Mouse (Mus musculus): ENCODE data around the gene Tgfb3. TPM values are rescaled to one million over a fixed set of nuclear protein-coding genes. Genes with fewer than 3 reads are reported as not detected.

The Tgfb3 gene
- polyA plus RNA-seq, 2 experiments = 1.2 to 1.3 TPM

- Histone ChIP-seq H3K4me2 (ENCODE audit: low read depth) (no peak overlapping the region), H3K9ac (replicated peaks) (no peak overlapping the region), H3K9me3 (ENCODE audit: control insufficient read depth, low read length) (no peaks in the 10 kb centered on the region), H3K27me3 (ENCODE audit: control insufficient read depth, insufficient read depth, low read length) (no peaks in the 10 kb centered on the region), H3K27ac (no peak overlapping the region), H3K36me3 (replicated peaks; ENCODE audit: control insufficient read depth, insufficient read depth, low read depth) (no peaks in the 10 kb centered on the region), H3K4me3 (ENCODE audit: insufficient read depth in 1 of 2, low read depth in 2 of 2, low read length in 2 of 2) (no peak overlapping the region), H3K4me1 (replicated peaks; ENCODE audit: control insufficient read depth in 2 of 2, insufficient read depth in 2 of 2, low read length in 1 of 2) (0 out of 4 replicates have a peak, but pooled peaks cover 0 to 3% of the 10 kb centered on the region in 2 experiments)
- WGBS (ENCODE audit: insufficient replicate concordance) = 60% methylated on average over 5 of the region's 5 CpGs
- TF ChIP-seq CTCF (IDR thresholded peaks at IDR 0.05; ENCODE audit: low read depth) (no peak), EP300 (IDR thresholded peaks at IDR 0.05; ENCODE audit: low read depth) (no peak)
- DNase-seq (ENCODE audit: low read depth in 3 of 3, low spot score in 3 of 3) = no peak
- no peak for ATAC-seq (ENCODE audit: insufficient read depth)
Measured at GRCm38 (mm10) chr12:86046141-86046540, 32.7 kb downstream of the Tgfb3 start.

- WGBS (ENCODE audit: insufficient replicate concordance) = 72% methylated on average over 6 of the region's 6 CpGs
Measured at GRCm38 (mm10) chr12:86039751-86040150, 39.1 kb downstream of the Tgfb3 start.

DNA sequence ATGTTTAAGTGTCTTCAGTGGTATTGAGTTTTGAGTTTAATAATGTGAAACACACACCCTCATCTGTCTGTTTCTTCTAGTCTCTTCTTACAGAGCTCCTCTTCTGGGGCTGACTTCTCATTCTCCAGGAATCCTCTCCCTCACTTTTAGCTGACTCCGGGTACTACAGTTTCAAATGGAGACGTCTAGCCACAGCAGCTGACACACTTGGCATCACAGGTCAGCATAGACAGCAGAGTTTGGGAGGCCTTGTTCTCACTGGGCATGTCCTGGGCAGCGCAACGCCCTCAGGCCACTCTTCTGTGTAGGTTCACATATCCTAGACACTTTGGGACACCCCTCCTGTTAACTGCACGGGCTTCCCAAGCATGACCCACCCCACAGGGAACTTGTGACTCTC lies 39.8 kb downstream of the Tgfb3 start:
- H3K4me2 ChIP-seq (ENCODE audit: low read depth) = no peak overlapping the region
- no peak for ATAC-seq (ENCODE audit: insufficient read depth)
- no peak for DNase-seq (ENCODE audit: low read depth in 3 of 3, low spot score in 3 of 3)
- H3K27ac ChIP-seq = no peak overlapping the region
- no peaks in the 10 kb centered on the region for H3K36me3 ChIP-seq (replicated peaks; ENCODE audit: control insufficient read depth, insufficient read depth, low read depth)
- no peaks in the 10 kb centered on the region for H3K27me3 ChIP-seq (ENCODE audit: control insufficient read depth, insufficient read depth, low read length)
- H3K9ac ChIP-seq (replicated peaks) = no peak overlapping the region
- no peak for TF ChIP-seq CTCF (IDR thresholded peaks at IDR 0.05; ENCODE audit: low read depth)
- TF ChIP-seq EP300 (IDR thresholded peaks at IDR 0.05; ENCODE audit: low read depth) = no peak
- whole genome bisulfite sequencing (ENCODE audit: insufficient replicate concordance) = 74% methylated on average over 5 of the region's 5 CpGs
- H3K9me3 ChIP-seq (ENCODE audit: control insufficient read depth, low read length) = no peaks in the 10 kb centered on the region
- peaks cover 0 to 2% of the 10 kb centered on the region in 2 experiments; a peak in 1 of 4 replicates for H3K4me1 ChIP-seq (replicated peaks; ENCODE audit: control insufficient read depth in 2 of 2, insufficient read depth in 2 of 2, low read length in 1 of 2)
- H3K4me3 ChIP-seq (ENCODE audit: insufficient read depth in 1 of 2, low read depth in 2 of 2, low read length in 2 of 2) = no peak overlapping the region

More at GRCm38 (mm10) chr12:86039751-86040150, 39.1 kb downstream of the Tgfb3 start:
- H3K4me1 ChIP-seq (replicated peaks; ENCODE audit: control insufficient read depth in 2 of 2, insufficient read depth in 2 of 2, low read length in 1 of 2) = no peaks in the 10 kb centered on the region
- no peak overlapping the region for H3K4me2 ChIP-seq (ENCODE audit: low read depth)
- no peaks in the 10 kb centered on the region for H3K9me3 ChIP-seq (ENCODE audit: control insufficient read depth, low read length)
- H3K4me3 ChIP-seq (ENCODE audit: insufficient read depth in 1 of 2, low read depth in 2 of 2, low read length in 2 of 2) = no peak overlapping the region
- ATAC-seq (ENCODE audit: insufficient read depth) (no peak), DNase-seq (ENCODE audit: low read depth in 3 of 3, low spot score in 3 of 3) (no peak)
- H3K9ac ChIP-seq (replicated peaks) = no peak overlapping the region
- H3K36me3 ChIP-seq (replicated peaks; ENCODE audit: control insufficient read depth, insufficient read depth, low read depth) = no peaks in the 10 kb centered on the region
- no peaks in the 10 kb centered on the region for H3K27me3 ChIP-seq (ENCODE audit: control insufficient read depth, insufficient read depth, low read length)
- TF ChIP-seq CTCF (IDR thresholded peaks at IDR 0.05; ENCODE audit: low read depth) (no peak), EP300 (IDR thresholded peaks at IDR 0.05; ENCODE audit: low read depth) (no peak)
- no peak overlapping the region for H3K27ac ChIP-seq

GRCm38 (mm10) chr12:86037235-86037921 lies 41.5 kb downstream of the Tgfb3 start:
- WGBS (ENCODE audit: insufficient replicate concordance) = 59% methylated on average over 12 of the region's 12 CpGs
- no peaks in the 10 kb centered on the region for H3K27me3 ChIP-seq (ENCODE audit: control insufficient read depth, insufficient read depth, low read length)
- no peak overlapping the region for H3K9ac ChIP-seq (replicated peaks)
- TF ChIP-seq EP300 (IDR thresholded peaks at IDR 0.05; ENCODE audit: low read depth) (no peak), CTCF (IDR thresholded peaks at IDR 0.05; ENCODE audit: low read depth) (no peak)
- H3K4me2 ChIP-seq (ENCODE audit: low read depth) = no peak overlapping the region
- no peak overlapping the region for H3K4me3 ChIP-seq (ENCODE audit: insufficient read depth in 1 of 2, low read depth in 2 of 2, low read length in 2 of 2)
- peaks cover 0 to 5% of the 10 kb centered on the region in 2 experiments; a peak in 2 of 4 replicates for H3K4me1 ChIP-seq (replicated peaks; ENCODE audit: control insufficient read depth in 2 of 2, insufficient read depth in 2 of 2, low read length in 1 of 2)
- DNase-seq (ENCODE audit: low read depth in 3 of 3, low spot score in 3 of 3) = no peak
- no peak overlapping the region for H3K27ac ChIP-seq
- H3K36me3 ChIP-seq (replicated peaks; ENCODE audit: control insufficient read depth, insufficient read depth, low read depth) = no peaks in the 10 kb centered on the region
- no peaks in the 10 kb centered on the region for H3K9me3 ChIP-seq (ENCODE audit: control insufficient read depth, low read length)
- no peak for ATAC-seq (ENCODE audit: insufficient read depth)

- peaks cover 0 to 5% of the 10 kb centered on the region in 2 experiments; a peak in 2 of 4 replicates for H3K4me1 ChIP-seq (replicated peaks; ENCODE audit: control insufficient read depth in 2 of 2, insufficient read depth in 2 of 2, low read length in 1 of 2)
- H3K27ac ChIP-seq = no peak overlapping the region
- no peaks in the 10 kb centered on the region for H3K9me3 ChIP-seq (ENCODE audit: control insufficient read depth, low read length)
- H3K4me2 ChIP-seq (ENCODE audit: low read depth) = no peak overlapping the region
- no peak overlapping the region for H3K4me3 ChIP-seq (ENCODE audit: insufficient read depth in 1 of 2, low read depth in 2 of 2, low read length in 2 of 2)
- no peak overlapping the region for H3K9ac ChIP-seq (replicated peaks)
- no peaks in the 10 kb centered on the region for H3K27me3 ChIP-seq (ENCODE audit: control insufficient read depth, insufficient read depth, low read length)
- no peak for TF ChIP-seq EP300 (IDR thresholded peaks at IDR 0.05; ENCODE audit: low read depth)
- no peak for TF ChIP-seq CTCF (IDR thresholded peaks at IDR 0.05; ENCODE audit: low read depth)
- no peaks in the 10 kb centered on the region for H3K36me3 ChIP-seq (replicated peaks; ENCODE audit: control insufficient read depth, insufficient read depth, low read depth)
- DNase-seq (ENCODE audit: low read depth in 3 of 3, low spot score in 3 of 3) (no peak), ATAC-seq (ENCODE audit: insufficient read depth) (no peak)
- WGBS (ENCODE audit: insufficient replicate concordance) = 53% methylated on average over 9 of the region's 9 CpGs
Measured at GRCm38 (mm10) chr12:86036368-86037166, 42.3 kb downstream of the Tgfb3 start.
